Mouse (Mus musculus): ENCODE results near the gene Rpl28.

DNA sequence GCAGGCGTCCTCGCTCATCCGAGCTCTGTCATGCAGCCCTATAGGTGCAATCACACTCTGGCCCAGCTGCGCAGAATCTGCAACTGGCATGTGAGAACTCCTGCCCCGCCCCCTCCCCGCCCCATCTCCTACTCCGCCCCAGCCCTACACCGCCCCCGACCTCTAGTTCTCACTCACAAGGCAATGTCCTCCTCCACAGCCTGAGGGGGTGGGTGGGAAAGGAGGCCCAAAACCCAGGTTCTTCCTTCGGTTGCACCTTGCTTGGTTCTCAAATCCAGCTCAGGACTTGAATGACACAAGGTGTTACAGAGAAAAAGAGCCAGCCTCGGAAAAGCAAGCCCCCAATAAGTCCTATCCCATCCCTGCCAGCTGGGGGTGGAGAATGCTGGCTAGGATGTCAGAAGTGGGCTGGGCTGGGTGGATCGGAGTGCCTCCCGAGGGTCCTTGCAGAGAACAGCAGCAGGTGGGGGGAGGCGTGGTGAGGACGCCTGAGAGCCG, 50.0 kb downstream of the Rpl28 start:
- no peak for TF ChIP-seq CTCF (IDR thresholded peaks at IDR 0.05; ENCODE audit: low read depth, low read length)
- no peak for TF ChIP-seq POLR2A (IDR thresholded peaks at IDR 0.05; ENCODE audit: extremely low read depth, insufficient read depth, low read length)
